Mouse (Mus musculus) limb, embryonic 12.5 days (tissue): ENCODE results near the gene Hs2st1. TPM values are rescaled to one million over a fixed set of nuclear protein-coding genes. Genes with fewer than 3 reads are reported as not detected.

Experiments
- ATAC-seq: fragments of 200-750 bp; cut with Nextera tagmentation; 2 replicates; pipeline ENCODE4 v1.8.0; 2017; ENCODE audit warnings: low read depth, moderate TSS enrichment; ENCODE audit not compliant: insufficient number of reproducible peaks, insufficient read depth, low FRiP score, low TSS enrichment
- H3K27ac ChIP-seq: fragments of 300-500 bp; sonication (generic); 2 replicates; pipeline ENCODE4 v1.5.1; 2016; ENCODE audit warnings: mild to moderate bottlenecking, moderate library complexity
- H3K27me3 ChIP-seq: fragments of 300-500 bp; sonication (generic); 2 replicates; pipeline ENCODE4 v1.6.1; 2016; ENCODE audit warnings: mild to moderate bottlenecking, moderate library complexity
- H3K36me3 ChIP-seq: fragments of 300-500 bp; sonication (generic); 2 replicates; pipeline ENCODE4 v1.6.1; 2016; ENCODE audit warnings: mild to moderate bottlenecking, moderate library complexity
- H3K4me1 ChIP-seq: fragments of 300-500 bp; sonication (generic); replicated peaks from 2 replicates; pipeline ENCODE4 v1.6.1; 2016
- H3K4me2 ChIP-seq: fragments of 300-500 bp; sonication (generic); 2 replicates; pipeline ENCODE4 v1.6.1; 2016; ENCODE audit warnings: mild to moderate bottlenecking, moderate library complexity
- H3K4me3 ChIP-seq: fragments of 300-500 bp; sonication (generic); replicated peaks from 2 replicates; pipeline ENCODE4 v1.5.1; 2016; ENCODE audit warnings: mild to moderate bottlenecking
- H3K9ac ChIP-seq: fragments of 300-500 bp; sonication (generic); replicated peaks from 2 replicates; pipeline ENCODE4 v1.6.1; 2016; ENCODE audit warnings: mild to moderate bottlenecking, moderate library complexity
- H3K9me3 ChIP-seq: fragments of 300-500 bp; sonication (generic); 2 replicates; pipeline ENCODE4 v1.6.1; 2016; ENCODE audit warnings: mild to moderate bottlenecking, moderate library complexity
- WGBS: fragments of 180-500 bp; shearing (Covaris S2); methylation state at CpG from one replicate; pipeline ENCODE4 v1.1.7; 2016; 5-methylcytosine and 5-hydroxymethylcytosine counted together
- polyA plus RNA-seq: library from polyadenylated mRNA; unstranded; fragments of >200 nt; fragmentation: Nextera tagmentation; extraction: Ambion mirVana; gene quantifications from 2 replicates; pipeline ENCODE4 v1.2.1, GENCODE M21; 2016

Hs2st1 gene
- polyA plus RNA-seq, 1 experiment from 2014 or later, result 20.8 TPM

- H3K4me3 ChIP-seq, result no peak overlapping the region
- no peak overlapping the region for H3K9ac ChIP-seq
- 49% methylated on average over 4 of the region's 4 CpGs for WGBS
- no peak overlapping the region for H3K27ac ChIP-seq
- H3K9me3 ChIP-seq, result no peaks in the 10 kb centered on the region
- H3K4me1 ChIP-seq, result peaks cover 53% of the 10 kb centered on the region
- ATAC-seq, result no peak
- peaks cover 11% of the 10 kb centered on the region; the same call in 1 of the 2 replicates for H3K27me3 ChIP-seq
- H3K36me3 ChIP-seq, result no peaks in the 10 kb centered on the region
- H3K4me2 ChIP-seq, result no peak overlapping the region
Observed at GRCm38 (mm10) chr3:144379801-144380200, 190.2 kb downstream of the Hs2st1 start.

Other genes with a start within 250 kb of the Hs2st1 start
- 491 and 495 TPM in 2 replicates for gene Selenof, start 123 bp upstream of the Hs2st1 start, polyA plus RNA-seq
- 101 and 103 TPM in 2 replicates for gene Sh3glb1, start 150.2 kb upstream of the Hs2st1 start, polyA plus RNA-seq
- 0.15 and 0.20 TPM in 2 replicates for gene Clca3a1, start 190.8 kb upstream of the Hs2st1 start, polyA plus RNA-seq
- gene Clca3a2, start 249.3 kb upstream of the Hs2st1 start, polyA plus RNA-seq, result not detected in 2 replicates